Mouse (Mus musculus) kidney, postnatal 36 days (tissue): Measurements from ENCODE around the gene Ndufb3.
"Not testable (repeated sequence)": the region's sequence is repeated elsewhere in the genome, so short reads cannot be mapped to it uniquely, and the experiment has no call there.

Source experiments
- DNase-seq, 2 experiments: peaks; one replicate each; pipeline ENCODE4 v3.0.0; 2021 to 2022; ENCODE audit warnings: mixed read lengths in 2 of 2

Gene Ndufb3

GRCm38 (mm10) chr1:58617978-58618668 is 31.9 kb downstream of the Ndufb3 start:
- DNase-seq, result no peak

DNA sequence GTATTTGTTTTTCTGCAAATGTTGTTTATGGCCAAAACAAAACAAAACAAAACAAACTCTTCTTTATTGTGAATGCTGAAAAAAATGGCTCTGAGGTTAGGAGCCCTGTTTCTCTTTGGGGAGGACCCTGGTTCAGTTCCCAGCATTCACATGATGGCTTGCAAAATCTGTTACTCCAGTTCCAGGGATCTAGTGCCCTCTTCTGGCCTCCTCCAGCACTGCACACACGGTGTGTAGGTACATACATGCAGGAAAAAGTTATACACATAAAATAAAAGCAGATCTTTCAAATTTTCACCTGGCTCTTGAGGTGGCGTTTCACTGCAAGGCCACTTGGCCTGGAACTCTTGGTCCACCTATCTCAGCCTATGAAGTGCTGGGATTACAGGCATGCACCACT is 32.6 kb downstream of the Ndufb3 start:
- DNase-seq, result peak in 1 of 2 experiments; percentile 34

DNA sequence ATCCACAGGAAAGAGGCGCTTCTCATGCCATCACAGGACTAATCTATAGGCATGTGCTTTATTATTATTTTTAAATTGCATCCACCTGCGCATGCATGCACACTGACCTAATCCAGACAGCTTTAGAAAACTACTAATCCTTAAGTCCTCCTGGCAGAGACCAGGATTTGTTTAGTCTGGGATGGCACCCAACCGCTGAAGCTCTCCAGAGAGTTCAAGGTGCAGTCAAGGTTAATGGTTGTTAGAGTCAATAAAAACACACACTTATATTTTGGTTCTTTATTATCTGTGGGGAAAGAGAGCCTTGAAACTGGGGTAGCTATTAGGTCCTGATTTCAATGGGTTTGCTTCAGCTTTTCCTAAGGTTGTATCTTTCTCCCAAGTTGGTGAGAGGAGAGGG is 35.1 kb downstream of the Ndufb3 start:
- DNase-seq, result peak; percentile 29 to 60

DNA sequence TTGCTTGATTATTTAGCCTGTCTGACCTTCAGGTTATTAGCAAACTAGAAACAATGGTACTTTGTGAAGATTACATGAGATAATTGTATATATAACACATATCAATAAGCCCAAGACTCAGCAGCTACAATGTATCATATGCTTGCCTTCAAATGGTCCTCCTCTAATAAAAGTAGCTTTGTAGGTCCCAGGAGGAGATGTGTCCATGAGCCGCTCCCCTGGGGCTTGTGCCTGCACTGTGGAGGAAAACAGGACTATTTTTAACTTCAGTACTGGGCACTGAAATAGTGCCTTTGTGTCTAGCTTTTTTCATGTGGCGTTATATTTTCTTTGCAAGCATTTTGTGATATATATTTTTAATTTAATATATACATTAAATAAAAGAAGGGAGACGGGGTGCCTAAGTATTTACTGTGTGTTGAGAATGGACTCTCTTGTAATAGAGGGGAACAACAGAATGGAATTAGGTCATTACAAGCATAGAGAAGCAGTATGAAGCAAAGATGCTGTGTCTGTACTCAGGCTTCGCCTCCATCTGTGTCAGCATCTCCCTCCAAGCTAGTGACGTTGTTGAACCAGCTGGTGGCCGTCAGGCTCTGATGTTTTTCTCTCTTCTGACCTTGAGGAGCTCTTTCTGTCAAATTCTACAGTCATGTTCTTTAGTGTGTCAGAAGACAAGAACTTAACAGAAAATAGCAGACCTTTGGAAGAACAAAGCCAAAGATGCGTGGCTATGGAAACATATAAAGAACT is 36.0 kb downstream of the Ndufb3 start:
- no peak for DNase-seq

DNA sequence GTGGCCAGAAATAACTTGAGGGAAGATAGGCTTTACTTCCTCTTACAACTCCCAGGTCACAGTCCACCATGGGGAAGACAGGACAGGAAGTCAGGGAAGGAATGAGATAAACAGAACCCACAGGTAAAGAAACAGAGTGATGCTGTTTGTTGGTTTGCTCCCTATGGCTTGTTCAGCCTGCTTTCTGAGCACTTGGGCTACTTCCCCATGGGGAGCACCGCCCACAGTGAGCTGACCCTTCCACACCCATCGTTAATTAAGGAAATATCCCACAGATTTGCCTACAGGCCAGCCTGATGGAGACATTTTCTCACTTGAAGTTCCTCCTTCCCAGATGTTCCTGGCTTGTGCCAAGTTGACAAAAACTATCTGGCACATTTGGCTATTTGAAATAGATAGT is 42.7 kb downstream of the Ndufb3 start:
- not testable (repeated sequence) for DNase-seq
